Mouse (Mus musculus) megakaryocyte, embryonic 14.5 days (primary cell): ENCODE measurements around the gene Rpl7a.

Experiments used
- FLI1 ChIP-seq: IDR thresholded peaks from 2 replicates; pipeline ENCODE4 v1.6.1; 2012; ENCODE audit warnings: low read length, inconsistent platforms, mixed read lengths
- GATA1 ChIP-seq: IDR thresholded peaks from 3 replicates; pipeline ENCODE4 v1.6.1; 2012; ENCODE audit warnings: mixed read lengths, low read length, inconsistent platforms, borderline replicate concordance

GRCm38 (mm10) chr2:26905936-26906335, 4.6 kb upstream of the Rpl7a start:
- no peak for TF ChIP-seq GATA1
- TF ChIP-seq FLI1, result no peak
